Comparison of ENCODE assay signal across 24 mouse cellular contexts in genomic region chr5:54067591-54067990, GRCm38 (mm10).
A peak's percentile ranks its signal among the peaks of the same experiment; 100 is the strongest.
DNase-seq lines count a peak whose midpoint lies in the region; ATAC-seq and TF ChIP-seq lines count a peak whose summit lies in the region.
"Had no signal": no experiment of that assay in that cellular context is flagged by ENCODE, and none has a peak within 500 bp of the region (broad histone marks: within the 10 kb centered on the region; RNA-seq: fewer than 3 reads in every experiment).

No protein-coding gene starts in this region.

- H3K9me3 ChIP-seq in forebrain, postnatal 0 days (ENCODE audit: low read length): no peaks in the 10 kb centered on the region
- H3K9me3 ChIP-seq: embryonic facial prominence, embryonic 10.5 days; embryonic facial prominence, embryonic 13.5 days; forebrain, embryonic 12.5 days; hindbrain, embryonic 12.5 days; hindbrain, embryonic 15.5 days had no signal

- H3K27ac ChIP-seq in forebrain, postnatal 0 days (ENCODE audit: low read depth, low read length): no peak overlapping the region
- H3K27ac ChIP-seq: embryonic facial prominence, embryonic 10.5 days; embryonic facial prominence, embryonic 13.5 days; forebrain, embryonic 12.5 days; gastrocnemius, adult 2 months; hindbrain, embryonic 12.5 days; hindbrain, embryonic 15.5 days had no signal

- no peak for TF ChIP-seq CTCF in forebrain, postnatal 0 days (IDR thresholded peaks at IDR 0.05; ENCODE audit: low read depth)

- no peaks in the 10 kb centered on the region for H3K27me3 ChIP-seq in forebrain, postnatal 0 days (ENCODE audit: insufficient read depth, low read length)
- H3K27me3 ChIP-seq: embryonic facial prominence, embryonic 13.5 days; forebrain, embryonic 12.5 days; hindbrain, embryonic 12.5 days; hindbrain, embryonic 15.5 days had no signal

- WGBS in forebrain, postnatal 0 days: 92% methylated on average over 3 of the region's 3 CpGs

- no peak overlapping the region for H3K9ac ChIP-seq in forebrain, postnatal 0 days
- H3K9ac ChIP-seq: embryonic facial prominence, embryonic 13.5 days; forebrain, embryonic 12.5 days; hindbrain, embryonic 12.5 days; hindbrain, embryonic 15.5 days had no signal

- H3K4me3 ChIP-seq in forebrain, postnatal 0 days (ENCODE audit: low read depth, low read length): no peak overlapping the region
- H3K4me3 ChIP-seq: embryonic facial prominence, embryonic 10.5 days; embryonic facial prominence, embryonic 13.5 days; erythroblast, embryonic 14.5 days; forebrain, embryonic 12.5 days; gastrocnemius, adult 2 months; hindbrain, embryonic 12.5 days; hindbrain, embryonic 15.5 days had no signal

- peak; percentile 19 for DNase-seq in CD4-positive helper T cell, adult 2 months (ENCODE audit: low read depth, low spot score)
- DNase-seq in CD4-positive, CD25-positive, alpha-beta regulatory T cell, adult 2 months (ENCODE audit: low read depth, low spot score): peak; percentile 50
- peak; percentile 55 for DNase-seq in induced T-regulatory cell, adult 2 months (ENCODE audit: low read depth)
- no peak for DNase-seq in forebrain, postnatal 0 days
- no peak for DNase-seq in lung, postnatal 10 days
- DNase-seq in testis, postnatal 10 days (ENCODE audit: low spot score): no peak
- DNase-seq: adrenal gland, adult 8-10 months; adrenal gland, postnatal 25 days; cerebellum, adult 11-12 months; cerebellum, adult 8-10 months; cerebellum, postnatal 10 days; cerebellum, postnatal 36 days; embryo, embryonic 11 days; gastrocnemius, adult 2 months; gastrocnemius, postnatal 14 days; heart, adult 11 months had no signal

- H3K36me3 ChIP-seq in forebrain, postnatal 0 days (ENCODE audit: insufficient read depth): no peaks in the 10 kb centered on the region
- H3K36me3 ChIP-seq: embryonic facial prominence, embryonic 10.5 days; embryonic facial prominence, embryonic 13.5 days; forebrain, embryonic 12.5 days; hindbrain, embryonic 12.5 days; hindbrain, embryonic 15.5 days had no signal

- H3K4me2 ChIP-seq in forebrain, postnatal 0 days (ENCODE audit: low read depth): no peak overlapping the region
- H3K4me2 ChIP-seq: embryonic facial prominence, embryonic 13.5 days; forebrain, embryonic 12.5 days; heart, embryonic 11.5 days; hindbrain, embryonic 12.5 days; hindbrain, embryonic 15.5 days had no signal

- no peaks in the 10 kb centered on the region for H3K4me1 ChIP-seq in forebrain, postnatal 0 days (ENCODE audit: insufficient read depth)
- H3K4me1 ChIP-seq: embryonic facial prominence, embryonic 10.5 days; embryonic facial prominence, embryonic 13.5 days; forebrain, embryonic 12.5 days; hindbrain, embryonic 12.5 days; hindbrain, embryonic 15.5 days had no signal

- ATAC-seq in forebrain, postnatal 0 days: no peak
- ATAC-seq: forebrain, embryonic 16.5 days had no signal

Comparison
In these comparisons a context has a peak if more than half of its experiments do, and no peak if none do; other contexts are left out.
1. DNase-seq: peak in CD4-positive helper T cell, adult 2 months (single experiment), CD4-positive, CD25-positive, alpha-beta regulatory T cell, adult 2 months (single experiment) and induced T-regulatory cell, adult 2 months (single experiment); none in forebrain, postnatal 0 days (single experiment), lung, postnatal 10 days (single experiment) and testis, postnatal 10 days (single experiment).